Mouse (Mus musculus) ES-E14 (cell line): ENCODE results near the gene Pld1.

ENCODE experiments used
- MAFK ChIP-seq: IDR thresholded peaks from 2 replicates; pipeline ENCODE4 v1.6.1; 2014; ENCODE audit warnings: mild to moderate bottlenecking, low read depth, low read length, inconsistent platforms; ENCODE audit not compliant: insufficient read depth
- ZNF384 ChIP-seq: IDR thresholded peaks from 2 replicates; pipeline ENCODE4 v1.6.1; 2012; ENCODE audit warnings: low read depth, low read length, inconsistent platforms

DNA sequence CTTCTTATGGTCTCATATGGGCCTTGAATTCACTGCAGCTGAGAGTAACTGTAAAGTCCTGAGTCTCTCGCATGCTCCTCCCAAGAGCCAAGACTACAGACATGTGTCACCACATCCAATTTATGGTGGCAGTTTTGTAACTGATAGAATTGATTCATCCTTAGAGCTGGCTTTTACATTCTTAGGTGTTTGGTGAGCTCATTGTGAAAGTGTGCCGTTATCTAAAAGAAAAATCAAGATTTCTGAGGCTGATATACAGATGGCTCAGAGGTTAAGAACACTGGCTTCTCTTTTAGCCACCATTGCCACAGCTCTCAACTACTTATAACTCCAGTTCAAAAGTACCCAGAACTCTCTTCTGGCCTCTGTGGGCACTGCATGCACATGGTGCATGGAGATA is 12.2 kb downstream of the Pld1 start:
- no peak for TF ChIP-seq ZNF384
- no peak for TF ChIP-seq MAFK
